Mouse (Mus musculus): Measurements from ENCODE around the gene Med20.
"Not testable (repeated sequence)": the region's sequence is repeated elsewhere in the genome, so short reads cannot be mapped to it uniquely, and the experiment has no call there.

Med20 gene

DNA sequence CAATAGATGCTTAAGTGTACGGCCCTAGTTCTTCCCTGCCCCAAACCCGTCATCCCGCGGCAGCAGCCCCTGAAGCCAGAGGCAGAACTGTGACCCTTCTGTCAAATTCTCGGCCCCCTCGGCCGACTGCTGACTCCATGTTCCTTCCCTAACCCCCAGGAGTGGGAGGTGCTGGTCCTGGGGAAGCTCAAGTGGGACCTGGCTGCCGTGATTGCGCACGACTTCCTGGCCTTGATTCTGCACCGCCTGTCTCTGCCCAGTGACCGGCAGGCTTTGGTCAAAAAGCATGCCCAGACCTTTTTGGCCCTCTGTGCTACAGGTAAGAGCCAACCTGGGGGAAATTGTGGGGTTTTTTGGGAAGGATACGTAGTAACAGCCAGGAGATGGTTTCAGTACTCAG, 14.1 kb upstream of the Med20 start:
- no peak for DNase-seq

DNA sequence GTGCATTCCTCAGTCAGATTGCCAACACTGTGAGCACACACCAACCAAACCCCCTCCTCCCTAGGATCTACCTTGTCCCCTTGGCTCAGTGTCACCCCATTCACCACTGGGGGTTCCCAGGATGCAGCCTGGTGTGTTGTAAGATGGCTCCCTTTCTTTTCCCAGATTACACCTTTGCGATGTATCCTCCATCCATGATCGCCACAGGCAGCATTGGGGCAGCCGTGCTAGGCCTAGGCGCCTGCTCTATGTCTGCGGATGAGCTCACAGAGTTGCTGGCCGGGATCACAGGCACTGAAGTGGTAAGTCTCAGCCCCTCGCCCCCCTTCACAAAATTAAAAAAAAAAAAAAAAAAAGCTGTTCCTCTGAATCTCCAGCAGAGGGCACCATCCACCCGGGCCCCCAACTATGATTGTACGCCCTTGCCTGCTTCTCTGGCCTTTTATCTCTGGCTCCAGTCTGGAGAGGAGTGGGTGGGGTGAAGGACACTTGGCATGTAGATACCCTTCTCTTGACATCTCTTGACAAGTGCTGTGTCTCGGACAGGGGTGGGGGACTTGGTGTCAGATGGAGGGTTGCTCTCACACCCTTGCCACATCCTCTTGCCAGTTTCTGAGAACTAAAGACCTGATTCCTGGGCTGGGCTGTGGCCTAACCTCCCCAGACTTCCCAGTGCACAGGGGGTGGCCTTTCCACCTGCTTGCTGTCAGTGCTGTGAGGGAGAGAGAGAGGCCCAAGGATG, 13.4 kb upstream of the Med20 start:
- DNase-seq: peak; percentile 68

DNA sequence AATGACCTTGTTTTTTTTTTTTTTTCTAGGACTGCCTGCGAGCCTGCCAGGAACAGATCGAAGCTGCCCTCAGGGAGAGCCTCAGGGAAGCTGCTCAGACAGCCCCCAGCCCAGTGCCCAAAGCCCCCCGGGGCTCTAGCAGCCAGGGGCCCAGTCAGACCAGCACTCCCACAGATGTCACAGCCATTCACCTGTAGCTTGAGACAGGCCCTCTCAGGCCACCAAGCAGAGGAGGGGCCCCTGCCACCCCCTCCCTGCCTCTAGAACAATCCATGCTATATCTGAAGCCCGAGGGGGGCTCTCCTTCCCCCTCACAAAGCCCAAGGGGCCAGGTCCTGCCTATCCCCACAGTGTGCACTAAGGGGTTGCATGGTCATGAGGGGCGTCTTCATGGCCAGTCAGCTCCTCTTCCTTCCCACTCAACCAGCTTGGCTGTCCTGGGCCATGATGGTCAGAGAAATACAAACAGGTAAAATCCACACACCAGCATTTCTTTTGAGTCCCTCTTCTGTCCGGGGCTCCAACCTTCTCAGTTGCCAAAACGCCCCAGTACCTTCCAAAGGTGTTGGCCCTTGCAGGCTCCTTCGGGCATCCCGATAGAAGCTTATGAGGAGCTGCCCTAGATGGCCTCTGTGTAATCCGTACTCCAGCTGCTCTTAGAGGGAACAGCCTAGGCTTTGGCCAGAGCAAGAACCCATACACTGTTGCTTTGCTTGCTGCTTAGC, 12.6 kb upstream of the Med20 start:
- DNase-seq: peak; percentile 38

DNA sequence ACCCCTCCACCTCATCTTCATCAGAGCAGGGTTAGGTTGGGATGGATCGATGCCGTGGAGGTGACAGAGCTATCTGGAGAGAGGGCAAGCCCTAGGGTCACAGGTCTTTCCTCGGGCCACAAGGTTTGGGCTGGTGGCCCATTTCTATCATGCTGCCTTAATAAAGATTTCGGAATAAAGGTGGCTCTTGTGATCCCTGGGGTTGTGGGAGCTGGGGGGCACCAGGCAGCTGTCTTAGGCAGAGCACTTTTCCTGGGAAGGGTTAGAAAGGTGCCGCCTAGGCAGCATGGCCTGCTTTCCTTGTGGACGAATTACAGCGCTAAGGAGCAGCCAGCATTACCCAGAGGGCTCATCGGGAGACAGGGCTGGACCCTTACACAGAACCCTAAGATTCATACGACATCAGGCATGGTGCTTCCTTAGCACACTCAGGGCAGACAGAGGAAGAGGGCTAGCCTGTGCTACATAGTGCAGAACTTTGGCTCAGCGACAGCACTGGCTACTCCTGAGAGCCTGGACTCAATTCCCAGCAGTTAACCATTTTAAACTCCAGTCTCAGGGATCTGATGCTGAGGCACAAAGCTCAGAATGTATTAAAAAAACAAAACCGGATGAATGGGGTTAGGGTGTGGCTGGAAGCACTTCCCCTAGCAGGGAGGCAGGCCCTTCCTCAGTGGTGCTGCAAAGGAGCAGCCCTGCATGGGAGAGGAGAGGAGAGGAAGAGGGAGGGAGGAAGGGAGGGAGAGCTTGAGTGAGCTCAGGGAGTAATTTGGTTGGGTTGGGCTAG, 11.7 kb upstream of the Med20 start:
- DNase-seq: peak; percentile 63

DNA sequence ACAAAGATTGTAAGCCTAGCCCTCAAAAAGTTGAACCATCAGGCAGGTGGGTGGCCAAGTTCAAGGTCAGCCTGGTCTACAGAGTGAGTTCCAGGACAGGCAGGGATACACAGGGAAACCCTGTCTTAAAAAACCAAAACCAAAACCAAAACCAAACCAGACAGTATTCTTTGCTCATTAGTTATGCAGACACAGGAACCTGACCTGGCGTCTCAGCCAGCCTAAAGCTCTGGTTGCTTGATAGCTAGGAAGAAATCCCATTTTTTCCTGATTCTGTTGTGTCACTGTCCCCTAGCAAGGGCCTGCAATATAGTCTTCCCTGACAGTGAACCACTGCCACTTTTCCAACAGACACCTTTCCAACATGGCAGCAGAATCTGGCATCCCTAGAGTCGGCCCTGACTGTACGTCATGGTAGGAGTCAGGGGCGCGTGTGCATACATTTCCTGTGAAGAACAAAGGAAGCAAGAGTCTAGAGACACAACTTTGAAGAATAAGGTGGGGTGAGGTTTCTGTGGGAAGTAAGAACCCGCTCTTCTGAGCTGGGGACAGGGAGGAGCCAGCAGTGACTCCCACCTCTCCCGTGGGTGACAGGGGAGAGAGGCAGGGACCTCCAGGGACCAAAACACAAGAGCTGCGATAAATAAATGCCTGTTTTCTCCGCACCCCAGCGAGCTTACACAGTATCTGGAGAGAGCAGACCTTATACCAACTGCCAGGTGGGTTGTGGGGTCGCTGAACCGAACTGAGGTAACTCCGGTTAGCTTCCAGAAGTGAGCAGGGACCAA, 10.6 kb upstream of the Med20 start:
- peak; percentile 58 for DNase-seq

DNA sequence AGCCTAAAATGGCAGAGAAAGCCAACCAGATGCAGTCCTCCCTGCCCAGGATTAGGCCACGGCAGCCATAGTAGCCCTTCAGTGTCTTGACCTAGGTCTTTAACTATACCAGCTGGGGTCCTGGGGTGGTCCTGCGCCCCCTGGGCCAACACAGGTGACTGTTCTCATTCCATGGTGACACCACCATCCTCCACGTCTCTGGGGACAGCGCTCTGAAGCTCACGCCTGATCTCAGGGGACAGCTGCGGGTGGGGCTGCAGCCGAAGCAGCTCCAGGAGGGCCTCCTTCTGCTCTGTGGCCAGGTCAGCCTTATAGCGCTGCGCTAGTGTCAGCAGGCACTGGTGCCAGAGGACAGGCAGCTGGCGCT, 10.0 kb upstream of the Med20 start:
- DNase-seq: peak; percentile 53

DNA sequence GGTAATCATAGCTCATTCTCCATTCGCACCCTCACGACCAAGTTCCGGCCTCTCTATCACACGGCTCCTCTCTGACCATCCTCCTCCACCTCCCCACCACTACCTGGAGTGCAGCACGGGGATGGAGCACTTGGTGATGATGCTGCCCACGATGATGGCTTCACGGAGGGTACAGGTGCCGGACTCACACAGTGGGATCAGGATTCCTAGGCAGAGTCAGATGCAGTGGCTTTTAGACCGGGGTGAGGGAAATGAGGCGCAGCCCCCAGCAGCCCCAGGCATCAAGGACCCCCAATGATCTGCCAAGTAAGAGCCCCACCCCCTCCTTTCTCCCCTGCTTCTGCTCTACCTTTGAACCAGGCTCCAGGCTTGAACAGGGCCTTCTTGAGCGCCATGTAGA, 9.1 kb upstream of the Med20 start:
- peak; percentile 33 for DNase-seq

DNA sequence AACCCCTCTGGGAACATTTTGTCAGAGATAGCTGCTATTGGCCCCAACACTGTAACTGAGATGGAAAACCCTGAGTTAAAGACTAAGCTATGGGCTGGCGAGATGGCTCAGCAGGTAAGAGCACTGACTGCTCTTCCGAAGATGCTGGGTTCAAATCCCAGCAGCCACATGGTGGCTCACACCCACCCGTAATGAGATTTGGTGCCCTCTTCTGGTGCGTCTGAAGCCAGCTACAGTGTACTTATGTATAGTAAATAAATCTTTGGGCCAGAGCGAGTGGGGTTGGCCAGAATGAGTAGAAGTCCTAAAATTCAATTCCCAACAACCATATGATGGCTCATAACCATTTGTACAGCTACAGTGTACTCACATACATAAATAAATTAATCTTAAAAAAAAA, 5.2 kb upstream of the Med20 start:
- DNase-seq: peak; percentile 81

DNA sequence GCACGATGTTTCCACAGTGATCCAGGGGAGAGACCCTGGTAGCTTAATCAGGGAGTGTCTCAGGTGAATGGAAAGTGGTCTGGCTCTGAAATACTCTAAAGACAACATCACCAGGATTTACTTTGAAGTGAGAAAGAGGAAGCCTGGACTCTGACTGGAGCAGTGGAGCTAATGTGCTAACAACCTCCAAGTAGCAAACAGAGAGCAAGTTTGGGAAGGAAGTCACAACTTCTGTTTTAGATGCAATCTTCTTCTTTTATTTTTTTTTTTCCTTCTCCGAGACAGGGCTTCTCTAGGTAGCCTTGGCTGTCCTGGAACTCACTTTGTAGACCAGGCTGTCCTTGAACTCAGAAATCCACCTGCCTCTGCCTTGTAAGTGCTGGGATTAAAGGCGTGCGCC, 2.2 kb upstream of the Med20 start:
- no peak for DNase-seq

DNA sequence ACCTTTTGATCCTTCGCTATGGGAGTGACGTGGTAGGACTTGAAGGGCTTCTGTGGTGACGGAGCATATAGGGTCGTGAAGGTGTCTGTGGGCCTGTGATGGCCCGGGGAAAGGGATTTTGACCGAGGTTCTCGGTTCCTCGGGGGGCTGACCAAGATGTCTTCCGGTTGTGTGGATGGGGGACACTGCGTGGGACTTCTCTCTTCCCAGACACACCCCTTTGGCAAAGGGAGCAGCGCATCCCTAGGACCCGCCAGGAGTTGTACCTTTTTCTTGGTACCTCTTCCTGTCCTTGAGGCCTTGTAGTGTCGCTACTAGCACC, 240 bp downstream of the Med20 start:
- DNase-seq: no peak

DNA sequence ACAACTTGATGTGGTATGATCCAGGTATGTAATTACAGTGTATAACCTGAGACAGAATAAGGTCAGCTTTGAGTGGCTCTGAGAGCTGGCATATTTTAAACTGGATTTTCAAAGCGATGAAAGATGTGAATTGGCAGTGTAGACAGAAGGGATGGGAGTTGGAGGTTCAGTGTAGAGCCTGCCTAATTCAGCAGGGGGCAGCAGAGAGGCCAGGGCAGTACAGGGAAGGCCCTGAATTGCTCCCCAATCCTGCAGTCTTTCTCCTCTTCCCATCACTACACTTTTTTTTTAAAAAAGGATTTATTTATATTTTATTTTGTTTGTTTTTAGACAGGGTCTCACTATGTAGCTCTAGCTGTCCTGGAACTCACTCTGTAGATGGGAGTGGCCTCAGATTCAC, 2.6 kb downstream of the Med20 start:
- DNase-seq: peak; percentile 76

DNA sequence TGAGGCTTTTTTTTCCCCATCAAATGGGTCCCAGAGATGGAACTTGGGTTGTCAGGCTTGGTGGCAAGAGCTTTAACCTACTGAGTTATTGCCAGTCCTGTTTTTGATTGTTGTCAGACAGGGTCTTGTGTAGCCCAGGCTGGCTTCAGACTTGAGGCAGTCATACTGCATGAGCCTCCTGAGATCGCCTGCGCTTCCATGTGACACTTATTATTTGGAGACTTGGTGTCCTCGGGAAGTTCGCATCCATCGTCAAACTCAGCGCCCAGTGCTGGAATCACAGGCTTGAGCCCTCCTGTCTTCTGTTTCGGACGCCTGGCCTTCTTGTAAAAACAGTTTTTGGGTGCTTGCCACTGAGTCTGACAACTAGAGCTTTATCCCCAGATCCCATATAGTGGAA, 4.7 kb downstream of the Med20 start:
- DNase-seq: no peak

DNA sequence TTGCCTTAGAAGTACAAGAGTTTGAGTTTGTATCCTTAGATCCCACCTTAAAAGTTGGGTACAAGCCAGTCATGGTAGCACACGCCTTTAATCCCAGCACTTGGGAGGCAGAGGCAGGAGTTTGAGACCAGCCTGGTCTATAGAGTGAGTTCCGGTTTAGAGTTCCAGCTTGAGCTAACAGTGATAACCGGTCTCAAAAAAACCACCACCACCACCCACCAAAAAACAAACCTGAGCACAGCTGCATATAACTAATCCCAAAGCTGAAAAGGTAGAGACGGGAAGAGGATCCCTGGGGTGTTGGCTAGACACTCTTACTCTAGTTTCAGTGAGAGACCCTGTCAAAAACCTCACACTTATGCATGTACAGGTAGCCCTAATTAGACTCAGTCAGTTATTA, 5.3 kb downstream of the Med20 start:
- no peak for DNase-seq

DNA sequence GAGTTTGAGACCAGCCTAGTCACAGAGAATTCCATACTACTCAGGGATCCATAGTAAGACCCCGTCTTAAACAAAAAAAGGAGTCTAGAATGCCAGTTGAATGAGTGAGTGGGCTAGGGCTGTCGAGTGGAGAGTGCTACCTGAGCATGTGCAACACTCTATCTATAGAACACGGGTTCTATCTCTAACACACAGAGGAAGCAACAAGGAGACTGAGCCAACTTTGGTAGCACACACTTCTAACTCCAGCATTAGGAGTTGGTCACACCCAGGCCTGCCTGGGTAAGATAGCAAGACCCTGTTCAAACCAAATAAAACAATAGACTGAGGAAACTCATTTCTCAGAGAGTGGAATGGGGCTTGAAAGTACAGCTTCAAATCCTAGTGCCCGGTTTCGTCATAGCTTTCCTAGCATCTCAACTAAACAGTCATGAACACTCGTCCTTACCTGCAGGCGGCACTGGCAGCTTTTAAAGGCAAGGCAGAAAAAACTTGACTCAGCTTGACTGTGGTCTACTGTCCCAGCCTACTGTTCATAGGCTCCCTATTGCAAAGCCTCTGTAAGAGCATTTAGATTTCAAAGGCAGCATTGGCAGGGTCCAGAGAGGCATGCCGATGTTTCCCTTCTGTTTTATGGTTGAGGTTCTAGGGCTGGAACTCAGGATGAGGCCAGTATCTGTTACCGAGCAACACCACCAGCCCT, 6.4 kb downstream of the Med20 start:
- DNase-seq: no peak

DNA sequence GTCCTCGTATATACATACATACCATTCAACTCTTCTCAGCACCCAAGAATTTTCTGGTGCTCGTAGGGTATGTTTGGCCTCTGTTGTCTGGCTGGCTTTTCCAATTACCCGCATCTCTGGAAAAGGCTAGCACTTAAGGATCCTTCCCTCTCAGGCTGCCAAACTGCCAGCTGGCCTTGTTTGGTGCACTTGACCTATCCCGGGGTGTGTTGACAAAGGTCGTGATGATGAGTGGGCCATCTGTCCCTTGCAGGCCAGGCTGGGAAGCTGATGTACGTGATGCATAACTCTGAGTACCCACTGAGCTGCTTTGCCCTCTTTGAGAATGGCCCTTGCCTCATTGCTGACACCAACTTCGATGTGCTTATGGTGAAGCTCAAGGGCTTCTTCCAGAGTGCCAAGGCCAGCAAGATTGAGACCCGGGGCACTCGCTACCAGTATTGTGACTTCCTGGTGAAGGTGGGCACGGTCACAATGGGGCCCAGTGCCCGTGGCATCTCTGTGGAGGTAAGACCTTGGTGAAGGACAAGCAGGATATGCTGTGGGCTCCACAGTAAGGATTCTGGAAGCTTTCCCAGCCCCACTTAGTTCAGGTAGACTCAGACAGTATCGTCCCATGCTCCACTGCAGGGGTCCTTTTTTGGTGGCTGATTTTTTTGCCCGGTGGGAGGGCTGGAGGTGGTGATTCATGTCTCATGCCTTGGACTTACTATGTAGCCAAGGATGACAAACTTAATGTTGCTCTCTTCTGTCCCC, 7.4 kb downstream of the Med20 start:
- no peak for DNase-seq

DNA sequence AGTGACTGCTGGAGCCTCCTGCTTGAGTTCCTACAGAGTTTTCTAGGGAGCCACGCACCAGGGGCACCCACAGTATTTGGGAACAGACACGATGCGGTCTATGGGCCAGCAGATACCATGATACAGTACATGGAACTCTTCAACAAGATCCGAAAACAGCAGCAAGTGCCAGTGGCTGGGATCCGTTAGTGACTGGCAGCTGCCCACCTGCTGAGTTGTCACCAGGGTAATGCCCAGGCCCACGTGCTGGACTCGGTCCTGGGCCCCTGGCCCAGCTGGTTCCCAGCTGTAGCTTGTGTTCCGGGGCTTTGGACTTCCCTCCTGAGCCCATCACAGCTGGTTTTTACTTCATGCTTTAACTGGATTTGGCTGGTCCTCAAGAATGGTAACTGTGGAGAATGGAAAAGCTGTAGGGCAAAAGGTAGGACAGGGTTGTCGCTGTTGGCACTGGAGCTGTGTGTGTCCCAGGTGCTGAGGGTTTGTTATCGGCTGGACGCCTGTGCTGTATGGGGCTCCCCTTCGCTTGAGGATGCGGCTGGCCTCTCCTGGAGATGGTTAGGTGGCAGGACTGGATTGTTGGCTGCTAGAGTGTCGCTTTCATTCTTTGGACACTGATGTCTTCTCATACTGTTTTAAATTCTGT, 11.7 kb downstream of the Med20 start:
- DNase-seq: no peak

DNA sequence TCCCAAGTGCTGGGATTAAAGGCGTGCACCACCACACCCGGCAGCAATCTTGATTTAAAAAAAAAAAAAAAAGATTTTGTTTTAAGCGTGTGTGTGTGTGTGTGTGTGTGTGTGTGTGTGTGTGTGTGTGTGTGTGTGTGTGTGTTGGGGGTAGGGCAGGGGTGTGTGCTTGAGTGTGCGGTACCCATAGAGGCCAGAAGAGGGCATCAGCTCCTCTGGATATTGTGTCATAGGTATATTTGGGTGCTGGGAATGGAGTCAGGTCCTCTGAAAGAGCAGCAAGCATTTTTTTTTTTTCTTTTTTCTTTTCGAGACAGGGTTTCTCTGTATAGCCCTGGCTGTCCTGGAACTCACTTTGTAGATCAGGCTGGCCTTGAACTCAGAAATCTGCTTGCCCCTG, 13.2 kb downstream of the Med20 start:
- not testable (repeated sequence) for DNase-seq

DNA sequence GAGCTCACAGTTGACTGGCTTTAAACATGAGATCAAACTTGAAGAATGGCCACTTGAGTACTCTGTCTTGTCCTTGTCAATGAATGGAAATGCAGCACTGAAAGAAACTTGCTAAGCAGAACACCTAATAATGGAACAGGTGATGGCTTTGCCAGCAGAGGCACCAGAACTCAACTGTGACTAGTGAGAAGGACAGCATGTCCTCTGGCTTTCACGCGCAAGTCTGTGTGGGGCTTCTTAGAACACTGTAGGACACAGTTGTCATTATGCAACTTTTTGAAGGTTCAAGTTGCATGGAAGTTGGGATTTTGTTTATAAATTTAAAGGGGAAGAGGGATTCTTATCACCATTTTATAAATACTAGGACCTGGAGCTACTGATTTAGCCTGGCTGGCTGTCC, 13.7 kb downstream of the Med20 start:
- DNase-seq: no peak

DNA sequence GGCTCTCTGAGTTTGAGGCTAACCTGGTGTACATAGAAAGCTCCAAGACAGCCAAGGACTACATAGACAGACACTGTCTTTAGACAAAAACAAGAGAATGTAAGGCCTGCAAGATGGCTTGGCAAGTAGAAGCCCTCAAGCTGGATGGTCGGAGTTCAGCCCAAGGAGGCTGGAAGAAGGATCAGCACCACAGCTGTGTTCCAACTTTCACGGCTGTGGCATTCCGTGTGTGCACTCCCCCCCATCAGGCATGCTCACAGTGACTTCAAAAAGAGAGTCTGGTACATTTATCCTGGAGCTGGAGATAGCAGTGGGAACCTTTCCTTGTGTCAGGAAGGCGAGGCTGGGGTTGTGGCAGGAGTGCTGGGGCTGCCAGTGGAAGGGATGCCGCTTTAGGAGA, 14.6 kb downstream of the Med20 start:
- DNase-seq: no peak

DNA sequence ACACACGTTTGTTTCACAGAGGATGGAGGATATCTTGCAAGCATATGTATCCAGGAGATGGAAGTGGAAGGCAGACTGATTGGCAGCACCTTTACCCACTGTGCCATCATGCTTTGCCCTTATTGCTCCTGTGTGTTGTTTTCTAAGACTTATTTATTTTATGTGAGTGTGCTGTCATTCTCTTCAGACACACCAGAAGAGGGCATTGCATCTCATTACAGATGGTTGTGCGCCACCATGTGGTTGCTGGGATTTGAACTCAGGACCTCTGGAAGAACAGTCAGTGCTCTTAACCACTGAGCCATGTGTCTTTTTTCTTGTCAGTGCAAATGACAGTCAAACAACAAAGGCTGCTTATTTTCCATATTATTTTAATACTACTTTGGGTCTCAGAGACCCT, 16.4 kb downstream of the Med20 start:
- DNase-seq: no peak
